Mouse (Mus musculus) urinary bladder, postnatal 4 days (tissue): ENCODE results near the gene Wdr70.

Experiments
- DNase-seq, 2 experiments: peaks; one replicate each; pipeline ENCODE4 v3.0.0; 2021 to 2022; ENCODE audit warnings: low spot score in 2 of 2

Gene Wdr70

DNA sequence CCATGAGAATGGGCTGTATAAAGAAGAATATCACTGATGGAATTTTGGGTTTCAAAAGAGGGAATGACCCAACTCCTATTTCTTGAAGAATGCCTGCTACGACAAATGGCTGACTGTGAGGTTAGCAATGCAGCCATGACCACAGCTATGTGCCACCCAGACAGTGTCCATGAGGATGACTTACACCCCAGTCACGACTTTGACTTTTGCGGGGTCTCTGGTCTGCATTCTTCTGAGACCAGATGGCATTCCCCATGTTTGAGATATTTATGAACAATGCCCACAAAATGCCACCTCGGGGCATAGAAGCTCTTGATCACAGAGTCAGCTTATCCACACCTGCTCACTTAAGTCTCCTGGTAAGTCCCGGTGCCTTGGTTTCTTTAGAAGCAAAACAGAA is 236.1 kb downstream of the Wdr70 start:
- DNase-seq, result no peak

GRCm38 (mm10) chr15:7858841-7859240 is 240.2 kb downstream of the Wdr70 start:
- DNase-seq, result no peak

GRCm38 (mm10) chr15:7857418-7857817 is 241.6 kb downstream of the Wdr70 start:
- no peak for DNase-seq

- no peak for DNase-seq
Observed at GRCm38 (mm10) chr15:7842398-7842797, 256.6 kb downstream of the Wdr70 start.

DNA sequence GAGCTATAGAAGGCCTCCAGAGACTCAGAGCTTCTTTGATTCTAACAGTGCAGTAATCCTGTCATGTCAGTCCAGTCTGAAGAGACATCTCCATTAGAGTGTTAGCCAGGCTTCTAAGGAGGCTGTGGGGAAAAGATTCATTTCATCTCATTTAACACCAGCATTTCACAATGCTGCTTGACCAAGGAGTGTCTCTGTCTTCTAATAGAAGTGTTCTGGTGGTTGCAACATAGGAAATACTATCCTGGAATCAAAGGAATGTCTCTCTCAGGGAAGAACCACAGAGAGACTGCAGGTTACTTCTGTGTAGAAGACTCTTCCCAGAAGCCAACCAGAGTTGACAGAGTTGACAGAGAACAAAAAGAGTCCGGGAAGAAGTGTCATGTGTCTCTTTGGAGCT is 257.3 kb downstream of the Wdr70 start:
- DNase-seq, result no peak

GRCm38 (mm10) chr15:7838921-7839309 is 260.1 kb downstream of the Wdr70 start:
- no peak for DNase-seq

GRCm38 (mm10) chr15:7838060-7838920 is 260.7 kb downstream of the Wdr70 start:
- DNase-seq, result no peak

DNA sequence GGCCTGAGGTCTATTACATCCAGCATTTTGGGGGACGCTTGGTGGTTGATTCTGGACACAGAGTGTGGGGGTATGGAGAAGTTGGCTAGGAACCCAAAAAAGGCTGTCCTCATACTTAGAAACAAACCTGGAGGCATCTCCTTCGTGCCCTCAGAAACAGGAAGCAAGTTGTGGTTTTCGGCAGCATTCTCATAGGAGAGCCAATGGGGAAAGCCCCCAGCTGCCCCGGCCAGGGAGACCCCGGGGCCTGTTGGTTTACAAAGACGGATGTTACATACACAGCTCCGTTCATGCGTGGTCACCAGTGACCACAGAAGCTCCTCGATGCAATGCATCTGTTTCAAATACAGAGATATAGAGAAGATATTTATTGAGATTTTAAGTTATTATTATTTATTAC is 263.6 kb downstream of the Wdr70 start:
- no peak for DNase-seq

- DNase-seq, result no peak
Observed at GRCm38 (mm10) chr15:7825530-7825929, 273.5 kb downstream of the Wdr70 start.

- DNase-seq, result no peak
Observed at GRCm38 (mm10) chr15:7823886-7824285, 275.1 kb downstream of the Wdr70 start.
